Mouse (Mus musculus) limb, embryonic 14.5 days (tissue): ENCODE results near the gene Col23a1. TPM values are rescaled to one million over a fixed set of nuclear protein-coding genes. Genes with fewer than 3 reads are reported as not detected.

Experiments
- ATAC-seq: fragments of 200-750 bp; cut with Nextera tagmentation; 2 replicates; pipeline ENCODE4 v1.8.0; 2017; ENCODE audit warnings: low read depth, moderate number of reproducible peaks, moderate TSS enrichment; ENCODE audit not compliant: low FRiP score
- DNase-seq: peaks from one replicate; pipeline ENCODE4 v3.0.0-alpha.2; 2015; ENCODE audit warnings: low spot score
- H3K27ac ChIP-seq: fragments of 300-500 bp; sonication (generic); replicated peaks from 2 replicates; pipeline ENCODE4 v1.5.1; 2014; ENCODE audit warnings: low read depth, mild to moderate bottlenecking, low read length, moderate library complexity, mixed read lengths
- H3K27me3 ChIP-seq: fragments of 300-500 bp; sonication (generic); 2 replicates; pipeline ENCODE4 v1.6.1; 2014; ENCODE audit warnings: low read length, mixed read lengths; ENCODE audit not compliant: control insufficient read depth, insufficient read depth
- H3K36me3 ChIP-seq: fragments of 300-500 bp; sonication (generic); 2 replicates; pipeline ENCODE4 v1.6.1; 2014; ENCODE audit warnings: mild to moderate bottlenecking, low read length, moderate library complexity, mixed read lengths; ENCODE audit not compliant: control insufficient read depth, insufficient read depth
- H3K4me1 ChIP-seq: fragments of 300-500 bp; sonication (generic); 2 replicates; pipeline ENCODE4 v1.6.1; 2014; ENCODE audit warnings: antibody characterized with exemption, low read length, mixed read lengths; ENCODE audit not compliant: control insufficient read depth, insufficient read depth
- H3K4me2 ChIP-seq: fragments of 300-500 bp; sonication (generic); replicated peaks from 2 replicates; pipeline ENCODE4 v1.6.1; 2014; ENCODE audit warnings: low read depth, mild to moderate bottlenecking, low read length, moderate library complexity; ENCODE audit not compliant: severe bottlenecking
- H3K4me3 ChIP-seq: fragments of 300-500 bp; sonication (generic); replicated peaks from 2 replicates; pipeline ENCODE4 v1.5.1; 2014; ENCODE audit warnings: low read length
- H3K9ac ChIP-seq: fragments of 300-500 bp; sonication (generic); 2 replicates; pipeline ENCODE4 v1.6.1; 2014; ENCODE audit warnings: mild to moderate bottlenecking, low read depth, low read length, moderate library complexity; ENCODE audit not compliant: severe bottlenecking
- H3K9me3 ChIP-seq: fragments of 300-500 bp; sonication (generic); 2 replicates; pipeline ENCODE4 v1.6.1; 2016; ENCODE audit warnings: low read length; ENCODE audit not compliant: control insufficient read depth
- POLR2A ChIP-seq: fragments of 200-500 bp; IDR thresholded peaks from 2 replicates; pipeline ENCODE4 v1.8.0; 2012; ENCODE audit warnings: inconsistent platforms, mild to moderate bottlenecking, moderate library complexity, borderline replicate concordance; ENCODE audit not compliant: insufficient read depth, insufficient read length; ENCODE audit errors: extremely low read depth
- WGBS: fragments of 180-500 bp; shearing (Covaris S2); extraction: QIAGEN DNeasy Blood & Tissue Kit; methylation state at CpG from one replicate; pipeline ENCODE4 v1.1.7; 2014; 5-methylcytosine and 5-hydroxymethylcytosine counted together
- polyA plus RNA-seq, 2 experiments: library from polyadenylated mRNA; depleted of rRNA in 1 of 2; stranded (reverse) in 1 of 2; unstranded in 1 of 2; fragments of >200 nt; fragmentation: Nextera tagmentation in 1 of 2; extraction: Ambion mirVana in 1 of 2; gene quantifications; 2 replicates each; pipeline versions ENCODE4 v1.2.1 to v1.2.3; 2012 to 2014

The Col23a1 gene
- polyA plus RNA-seq, 2 experiments, result 28.0 to 29.4 TPM

DNA sequence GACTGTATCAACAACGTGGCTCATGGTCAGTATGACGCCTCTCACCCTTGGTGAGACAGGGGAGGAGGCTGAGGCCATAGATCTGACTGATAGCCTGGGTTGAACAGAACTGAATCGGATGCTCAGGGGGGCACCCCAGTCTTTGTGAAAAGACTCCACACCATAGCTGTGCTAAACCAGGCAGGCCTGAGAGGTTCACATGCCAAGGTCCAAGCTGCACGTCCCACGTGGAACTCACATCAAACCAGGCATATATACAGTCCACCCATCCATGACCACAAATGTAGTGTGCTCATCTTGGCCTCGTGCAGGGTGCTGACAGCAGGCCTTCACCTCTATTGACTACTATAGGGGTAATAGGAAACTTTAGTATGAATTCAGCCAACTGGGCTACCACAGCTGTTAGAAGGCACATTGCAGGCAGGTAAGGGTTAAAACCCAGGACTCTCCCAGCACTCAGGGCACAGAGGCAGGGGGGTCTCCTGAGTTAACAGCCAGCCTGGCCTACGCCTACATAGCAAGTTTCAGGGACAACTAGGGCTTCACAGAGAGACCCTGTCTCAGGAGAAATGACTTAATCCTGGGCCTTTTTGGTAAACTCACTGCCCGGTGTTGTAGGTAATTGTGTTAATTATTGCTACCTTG lies 296.0 kb downstream of the Col23a1 start:
- no peak for DNase-seq
- H3K36me3 ChIP-seq, result peaks cover 47% of the 10 kb centered on the region
- no peaks in the 10 kb centered on the region for H3K27me3 ChIP-seq
- no peak overlapping the region for H3K27ac ChIP-seq
- H3K4me2 ChIP-seq, result peak overlapping the region; percentile 85
- no peak for TF ChIP-seq POLR2A
- peaks cover 8% of the 10 kb centered on the region for H3K4me1 ChIP-seq
- H3K9ac ChIP-seq, result peak overlapping the region; percentile 86
- no peaks in the 10 kb centered on the region for H3K9me3 ChIP-seq
- H3K4me3 ChIP-seq, result peak overlapping the region; percentile 65
- ATAC-seq, result no peak
- 58% methylated on average over 8 of the region's 8 CpGs for WGBS

DNA sequence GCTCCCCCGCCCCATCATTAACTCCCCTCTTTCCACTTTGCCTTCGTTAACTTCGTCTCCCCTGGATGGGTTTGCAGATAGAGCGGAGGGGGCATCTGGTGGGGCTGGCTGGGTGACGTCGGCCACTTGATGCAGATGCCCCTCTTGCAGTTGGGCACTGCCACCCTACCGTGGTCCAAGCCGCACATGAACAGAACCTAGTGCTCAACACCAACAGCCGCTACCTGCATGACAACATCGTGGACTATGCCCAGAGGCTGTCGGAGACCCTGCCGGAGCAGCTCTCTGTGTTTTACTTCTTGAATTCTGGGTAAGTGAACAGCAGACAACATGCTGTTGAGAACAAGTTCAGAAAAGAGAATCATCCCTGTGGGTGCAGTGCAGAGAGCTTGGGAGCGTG lies 296.7 kb downstream of the Col23a1 start:
- H3K4me3 ChIP-seq, result no peak overlapping the region
- H3K27ac ChIP-seq, result no peak overlapping the region
- H3K4me1 ChIP-seq, result peaks cover 8% of the 10 kb centered on the region
- no peak overlapping the region for H3K4me2 ChIP-seq
- no peak for ATAC-seq
- no peak for TF ChIP-seq POLR2A
- H3K9me3 ChIP-seq, result no peaks in the 10 kb centered on the region
- peaks cover 52% of the 10 kb centered on the region for H3K36me3 ChIP-seq
- H3K27me3 ChIP-seq, result no peaks in the 10 kb centered on the region
- H3K9ac ChIP-seq, result no peak overlapping the region
- WGBS, result 90% methylated on average over 13 of the region's 13 CpGs
- no peak for DNase-seq

DNA sequence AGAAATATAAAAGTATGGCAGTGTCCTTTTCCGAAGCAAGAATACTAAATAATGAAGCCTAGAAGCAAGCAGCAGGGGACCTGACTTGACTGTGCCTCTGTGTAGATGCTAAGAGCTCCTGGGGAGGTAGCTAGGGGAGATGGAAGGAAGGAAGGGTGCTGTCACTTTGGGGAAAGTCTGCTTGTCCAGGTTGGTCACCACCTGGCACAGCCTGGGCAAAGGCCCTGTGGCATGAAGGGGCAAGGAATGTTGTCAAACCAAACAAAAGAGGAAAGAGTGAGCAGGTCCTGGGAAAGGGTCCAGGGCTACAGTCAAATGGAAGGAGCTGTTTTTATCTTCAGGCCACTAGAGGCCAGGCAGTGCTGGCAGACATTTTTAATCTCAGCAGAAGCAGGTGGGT lies 297.3 kb downstream of the Col23a1 start:
- H3K27ac ChIP-seq, result no peak overlapping the region
- peaks cover 8% of the 10 kb centered on the region for H3K4me1 ChIP-seq
- DNase-seq (no peak), ATAC-seq (no peak)
- H3K27me3 ChIP-seq, result no peaks in the 10 kb centered on the region
- H3K36me3 ChIP-seq, result peaks cover 59% of the 10 kb centered on the region
- H3K9me3 ChIP-seq, result no peaks in the 10 kb centered on the region
- H3K4me2 ChIP-seq, result no peak overlapping the region
- no peak overlapping the region for H3K9ac ChIP-seq
- no peak overlapping the region for H3K4me3 ChIP-seq
- 91% methylated on average over 1 of the region's 1 CpGs for WGBS
- no peak for TF ChIP-seq POLR2A

- H3K4me3 ChIP-seq, result no peak overlapping the region
- H3K36me3 ChIP-seq, result peaks cover 76% of the 10 kb centered on the region
- no peak overlapping the region for H3K9ac ChIP-seq
- ATAC-seq (no peak), DNase-seq (no peak)
- no peak for TF ChIP-seq POLR2A
- H3K4me1 ChIP-seq, result peaks cover 8% of the 10 kb centered on the region
- WGBS, result 89% methylated on average over 3 of the region's 3 CpGs
- H3K4me2 ChIP-seq, result no peak overlapping the region
- H3K27me3 ChIP-seq, result no peaks in the 10 kb centered on the region
- no peak overlapping the region for H3K27ac ChIP-seq
- no peaks in the 10 kb centered on the region for H3K9me3 ChIP-seq
Measured at GRCm38 (mm10) chr11:51588833-51589232, 299.1 kb downstream of the Col23a1 start.

DNA sequence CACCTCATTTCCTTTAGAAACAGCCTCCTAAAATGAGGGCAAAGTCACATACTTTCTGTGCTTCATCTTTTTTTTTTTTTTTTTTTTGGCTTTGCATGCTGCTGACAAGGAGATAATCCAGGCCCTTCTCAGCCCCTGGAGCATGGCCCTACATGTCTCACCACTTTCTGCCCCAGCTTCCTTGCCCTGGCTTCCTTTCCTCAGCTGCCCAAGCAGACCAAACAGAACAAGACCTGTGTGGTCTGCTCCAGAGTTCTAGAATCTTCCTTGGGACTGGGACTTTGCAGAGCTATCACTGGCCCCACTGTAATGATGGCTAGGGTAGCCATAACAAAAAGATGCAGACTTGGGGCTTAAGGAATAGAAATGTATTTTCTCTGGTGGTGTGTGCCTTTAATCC lies 300.3 kb downstream of the Col23a1 start:
- H3K9ac ChIP-seq, result no peak overlapping the region
- TF ChIP-seq POLR2A, result no peak
- H3K27ac ChIP-seq, result no peak overlapping the region
- no peak for ATAC-seq
- peaks cover 8% of the 10 kb centered on the region; the same call in 1 of the 2 replicates for H3K4me1 ChIP-seq
- peaks cover 87% of the 10 kb centered on the region for H3K36me3 ChIP-seq
- no peak for DNase-seq
- no peak overlapping the region for H3K4me2 ChIP-seq
- no peaks in the 10 kb centered on the region for H3K27me3 ChIP-seq
- H3K4me3 ChIP-seq, result no peak overlapping the region
- no peaks in the 10 kb centered on the region for H3K9me3 ChIP-seq
